Mouse (Mus musculus) CD4-positive, CD25-positive, alpha-beta regulatory T cell, adult 2 months (primary cell): ENCODE measurements at regions not wholly inside any gene's neighbourhood (a gene's known extent, or its start where the extent isn't known, plus 50 kb on each side); places are given as distances from the start of the nearest gene placed in this dataset.

ENCODE experiments used
- DNase-seq: peaks from one replicate; pipeline ENCODE4 v3.0.0-alpha.2; 2012; ENCODE audit warnings: low read depth, low spot score

- DNase-seq: no peak
These were observed 81.1 kb upstream of the Vwde start for GRCm38 (mm10) chr6:13305873-13306272.

- no peak for DNase-seq
These were observed 73.4 kb upstream of the Vwde start for GRCm38 (mm10) chr6:13298171-13298570.

- no peak for DNase-seq
These were observed 72.3 kb upstream of the Vwde start for GRCm38 (mm10) chr6:13297110-13297509.

- DNase-seq: no peak
These were observed 71.3 kb upstream of the Vwde start for GRCm38 (mm10) chr6:13296041-13296440.

GRCm38 (mm10) chr6:13294393-13294792, 69.6 kb upstream of the Vwde start:
- no peak for DNase-seq

- DNase-seq: no peak
These were observed 63.7 kb upstream of the Vwde start for GRCm38 (mm10) chr6:13288500-13288899.

- DNase-seq: no peak
These were observed 63.0 kb upstream of the Vwde start for GRCm38 (mm10) chr6:13287812-13288211.

- no peak for DNase-seq
These were observed 61.9 kb upstream of the Vwde start for GRCm38 (mm10) chr6:13286542-13287273.

GRCm38 (mm10) chr6:13280835-13281234, 56.1 kb upstream of the Vwde start:
- DNase-seq: peak; percentile 65
